In the genomic region with DNA sequence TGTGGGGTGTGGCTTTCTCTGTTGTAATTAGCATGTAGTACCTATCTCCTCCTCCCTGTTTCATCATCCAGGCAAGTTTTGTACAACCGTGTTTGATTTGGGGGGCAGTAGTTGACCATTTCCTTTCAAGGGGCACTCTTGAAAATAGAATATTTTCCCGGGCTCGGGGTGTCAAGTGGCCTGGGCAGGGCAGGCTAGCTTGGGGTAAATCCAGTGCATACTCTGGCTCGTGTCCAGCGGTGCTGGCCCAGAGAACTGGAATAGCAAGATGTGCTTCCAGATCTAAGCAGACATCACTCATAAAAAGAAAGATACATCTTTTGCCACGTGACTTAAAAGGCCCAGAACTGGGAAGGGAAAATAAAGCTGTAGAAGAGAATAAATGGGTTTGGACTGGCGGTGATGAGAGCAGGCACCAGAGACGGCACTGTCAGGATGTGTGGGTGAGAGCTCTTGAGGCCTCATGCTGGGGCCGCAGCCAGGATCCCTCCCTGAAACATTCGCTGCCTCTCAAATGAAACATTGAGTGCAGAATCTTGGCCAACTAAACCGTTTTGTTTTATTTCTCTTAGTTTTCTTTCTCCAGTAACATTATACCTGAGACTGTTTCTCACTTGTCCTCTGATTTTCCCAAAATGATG, we compare ENCODE assay signal across 10 mouse cellular contexts. TPM values are rescaled to one million over a fixed set of nuclear protein-coding genes. Genes with fewer than 3 reads are reported as not detected.
DNase-seq lines count a peak whose midpoint lies in the region; ATAC-seq and TF ChIP-seq lines count a peak whose summit lies in the region.
"Had no signal": no experiment of that assay in that cellular context is flagged by ENCODE, and none has a peak within 500 bp of the region (broad histone marks: within the 10 kb centered on the region; RNA-seq: fewer than 3 reads in every experiment).

No protein-coding gene starts in this region.

- no peak overlapping the region for H3K4me3 ChIP-seq in lung, embryonic 16.5 days (ENCODE audit: low read length)
- no peak overlapping the region for H3K4me3 ChIP-seq in hindbrain, embryonic 10.5 days
- H3K4me3 ChIP-seq in intestine, postnatal 0 days (ENCODE audit: low read depth, low read length), result no peak overlapping the region
- H3K4me3 ChIP-seq: midbrain, embryonic 12.5 days had no signal

- intact Hi-C loops in gastrocnemius, postnatal 14 days (cut with DNase I; ENCODE audit: low total_unique reads), result no loop called here

- H3K9ac ChIP-seq in lung, embryonic 16.5 days (ENCODE audit: low read length), result no peak overlapping the region
- no peak overlapping the region for H3K9ac ChIP-seq in intestine, postnatal 0 days (ENCODE audit: low read depth, low read length)
- H3K9ac ChIP-seq: midbrain, embryonic 12.5 days had no signal

- no peaks in the 10 kb centered on the region for H3K27me3 ChIP-seq in lung, embryonic 16.5 days (ENCODE audit: control insufficient read depth, insufficient read depth, low read depth, low read length)
- H3K27me3 ChIP-seq in hindbrain, embryonic 10.5 days (ENCODE audit: insufficient read depth, poor library complexity, severe bottlenecking), result no peaks in the 10 kb centered on the region
- no peaks in the 10 kb centered on the region for H3K27me3 ChIP-seq in intestine, postnatal 0 days (replicated peaks; ENCODE audit: control insufficient read depth, insufficient read depth, low read length)
- H3K27me3 ChIP-seq: midbrain, embryonic 12.5 days had no signal

- TF ChIP-seq CTCF in intestine, postnatal 0 days (IDR thresholded peaks at IDR 0.05; ENCODE audit: low read depth), result no peak

- H3K36me3 ChIP-seq in lung, embryonic 16.5 days (ENCODE audit: control insufficient read depth, insufficient read depth, low read length), result peaks cover 77% of the 10 kb centered on the region
- peaks cover 100% of the 10 kb centered on the region for H3K36me3 ChIP-seq in hindbrain, embryonic 10.5 days
- peaks cover 93% of the 10 kb centered on the region for H3K36me3 ChIP-seq in intestine, postnatal 0 days (ENCODE audit: control insufficient read depth, insufficient read depth)

- H3K4me2 ChIP-seq in lung, embryonic 16.5 days (ENCODE audit: low read depth, low read length), result no peak overlapping the region
- H3K4me2 ChIP-seq in intestine, postnatal 0 days (replicated peaks; ENCODE audit: low read depth), result no peak overlapping the region
- H3K4me2 ChIP-seq: midbrain, embryonic 12.5 days had no signal

- WGBS in lung, embryonic 16.5 days, result 59% methylated on average over 11 of the region's 11 CpGs
- WGBS in hindbrain, embryonic 10.5 days, result 95% methylated on average over 11 of the region's 11 CpGs
- WGBS in intestine, postnatal 0 days, result 80% methylated on average over 11 of the region's 11 CpGs

- DNase-seq in frontal cortex, postnatal 25 days (ENCODE audit: low spot score in 2 of 2), result no peak
- DNase-seq in NIH3T3 (ENCODE audit: low read depth), result peak; percentile 22
- DNase-seq in gastrocnemius, postnatal 14 days, result peak; percentile 59
- DNase-seq in hindbrain, embryonic 10.5 days (ENCODE audit: low spot score), result no peak
- DNase-seq in left cerebral cortex, adult 9 months (ENCODE audit: low spot score in 2 of 2), result no peak
- DNase-seq: liver had no signal

- no peaks in the 10 kb centered on the region for H3K9me3 ChIP-seq in lung, embryonic 16.5 days (ENCODE audit: control insufficient read depth, low read length)
- H3K9me3 ChIP-seq in hindbrain, embryonic 10.5 days, result no peaks in the 10 kb centered on the region
- no peaks in the 10 kb centered on the region for H3K9me3 ChIP-seq in intestine, postnatal 0 days (ENCODE audit: control insufficient read depth)
- H3K9me3 ChIP-seq: midbrain, embryonic 12.5 days had no signal

- H3K4me1 ChIP-seq in lung, embryonic 16.5 days (replicated peaks; ENCODE audit: control insufficient read depth, insufficient read depth, low read length), result no peaks in the 10 kb centered on the region
- no peaks in the 10 kb centered on the region for H3K4me1 ChIP-seq in hindbrain, embryonic 10.5 days (replicated peaks)
- no peaks in the 10 kb centered on the region for H3K4me1 ChIP-seq in intestine, postnatal 0 days (replicated peaks; ENCODE audit: control insufficient read depth, insufficient read depth, low read length)
- H3K4me1 ChIP-seq: midbrain, embryonic 12.5 days had no signal

- no peak overlapping the region for H3K27ac ChIP-seq in lung, embryonic 16.5 days (ENCODE audit: low read length)
- no peak overlapping the region for H3K27ac ChIP-seq in hindbrain, embryonic 10.5 days
- H3K27ac ChIP-seq in intestine, postnatal 0 days (ENCODE audit: low read depth, low read length), result no peak overlapping the region
- H3K27ac ChIP-seq: midbrain, embryonic 12.5 days had no signal

- ATAC-seq in frontal cortex, adult (ENCODE audit: low TSS enrichment), result peak; percentile 57; the same call in 1 of the 2 replicates
- ATAC-seq in lung, embryonic 16.5 days (ENCODE audit: low read depth), result peak; percentile 47
- no peak for ATAC-seq in intestine, postnatal 0 days

RNA-seq across cellular contexts. Expression of gene Wdr34, which starts 34.2 kb away (rescaled TPM):
- 1 to 10 TPM; 3.2 to 3.3 TPM for total RNA-seq in gastrocnemius, postnatal 14 days (2021)
- polyA plus RNA-seq in lung, embryonic 16.5 days (2015; fragmentation: Nextera tagmentation; extraction: Ambion mirVana), result 29.4 and 32.9 TPM in 2 replicates
- polyA plus RNA-seq in hindbrain, embryonic 10.5 days (2016; fragmentation: Nextera tagmentation; extraction: Ambion mirVana), result 27.3 and 36.7 TPM in 2 replicates
- 4.9 and 5.9 TPM in 2 replicates for polyA plus RNA-seq in intestine, postnatal 0 days (2015; fragmentation: Nextera tagmentation; extraction: Ambion mirVana)

RNA-seq across cellular contexts. Expression of gene Set, which starts 42.7 kb away (rescaled TPM):
- 10 to 100 TPM; 75.4 to 90.4 TPM for total RNA-seq in gastrocnemius, postnatal 14 days (2021)
- polyA plus RNA-seq in lung, embryonic 16.5 days (2015; fragmentation: Nextera tagmentation; extraction: Ambion mirVana), result 350 and 369 TPM in 2 replicates
- 607 and 799 TPM in 2 replicates for polyA plus RNA-seq in hindbrain, embryonic 10.5 days (2016; fragmentation: Nextera tagmentation; extraction: Ambion mirVana)
- polyA plus RNA-seq in intestine, postnatal 0 days (2015; fragmentation: Nextera tagmentation; extraction: Ambion mirVana), result 174 and 180 TPM in 2 replicates

RNA-seq across cellular contexts. Expression of gene Sptan1, which starts 49.1 kb away (rescaled TPM):
- total RNA-seq in gastrocnemius, postnatal 14 days (2021), result 10 to 100 TPM; 90.6 to 96.0 TPM
- 98.4 and 109 TPM in 2 replicates for polyA plus RNA-seq in lung, embryonic 16.5 days (2015; fragmentation: Nextera tagmentation; extraction: Ambion mirVana)
- polyA plus RNA-seq in hindbrain, embryonic 10.5 days (2016; fragmentation: Nextera tagmentation; extraction: Ambion mirVana), result 115 and 120 TPM in 2 replicates
- polyA plus RNA-seq in intestine, postnatal 0 days (2015; fragmentation: Nextera tagmentation; extraction: Ambion mirVana), result 58.6 and 60.9 TPM in 2 replicates

Comparison
In these comparisons a context has a peak if more than half of its experiments do, and no peak if none do; other contexts are left out.
1. DNase-seq: peak in NIH3T3 (single experiment) and gastrocnemius, postnatal 14 days (single experiment); none in frontal cortex, postnatal 25 days (0 of 2), hindbrain, embryonic 10.5 days (single experiment) and left cerebral cortex, adult 9 months (0 of 2).